Mouse (Mus musculus): ENCODE measurements around the gene Gm49352.
"Not testable (repeated sequence)": the region's sequence is repeated elsewhere in the genome, so short reads cannot be mapped to it uniquely, and the experiment has no call there.

Gene Gm49352

DNA sequence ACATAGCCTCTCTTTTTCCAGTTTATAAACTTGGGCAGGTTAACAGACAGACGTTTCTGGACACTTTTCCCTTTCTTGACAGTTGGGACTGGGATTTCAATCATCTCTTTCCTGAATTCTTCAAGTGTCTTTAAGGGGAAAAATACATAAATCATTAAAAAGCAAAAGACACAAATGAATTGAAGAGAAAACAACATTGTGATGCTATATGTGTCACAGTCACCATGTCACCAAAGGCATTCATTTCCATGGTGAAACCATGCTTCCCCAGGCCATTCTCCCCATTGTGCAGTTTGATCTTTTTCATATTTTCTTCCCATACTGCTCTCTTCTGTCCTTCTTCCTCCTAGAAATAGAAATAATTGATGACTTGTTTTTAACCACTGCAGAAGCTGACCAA is at the start of gene Gm49352:
TSS of gene Gm49352 (minus strand) at position 101 of the 400 bp plus-strand sequence.
- DNase-seq (ENCODE audit: low read depth) = not testable (repeated sequence)

DNA sequence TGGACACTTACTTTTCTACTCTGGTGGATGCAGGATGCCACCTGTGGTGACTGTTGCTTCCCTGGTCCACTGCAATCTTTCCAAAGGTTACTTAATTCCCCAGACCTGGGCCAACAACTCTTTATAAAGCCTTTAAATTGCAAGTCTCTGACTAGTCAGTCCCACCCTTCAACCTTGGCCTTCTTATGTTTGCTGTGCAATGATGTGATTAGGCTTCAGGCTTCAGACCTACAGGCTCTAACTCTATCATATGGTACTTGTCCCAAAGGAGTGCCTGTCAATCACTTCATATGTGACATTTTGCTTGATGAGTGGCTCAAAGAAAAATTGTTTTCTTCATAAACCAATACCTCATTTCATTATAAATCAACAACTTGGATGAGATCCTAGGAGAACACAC is 2.1 kb upstream of the Gm49352 start, which contains the start of gene Cts3:
TSS of gene Cts3 (minus strand) at position 101 of the 400 bp plus-strand sequence.
- no peak for DNase-seq (ENCODE audit: low read depth)

DNA sequence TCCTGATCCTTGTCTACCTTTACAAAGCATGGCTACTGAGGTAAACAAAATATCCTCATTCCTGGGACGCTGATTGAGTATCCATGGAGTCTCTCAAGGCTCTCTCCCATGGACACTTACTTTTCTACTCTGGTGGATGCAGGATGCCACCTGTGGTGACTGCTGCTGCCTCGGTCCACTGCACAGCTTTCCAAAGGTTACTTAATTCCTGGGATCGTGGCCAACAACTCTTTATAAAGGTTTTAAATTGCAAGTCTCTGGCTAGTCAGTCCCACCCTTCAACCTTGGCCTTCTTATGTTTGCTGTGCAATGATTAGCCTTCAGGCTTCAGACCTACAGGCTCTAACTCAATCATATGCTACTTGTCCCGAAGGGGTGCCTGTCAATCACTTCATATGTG is 26.3 kb downstream of the Gm49352 start, which contains the start of gene Ctsm:
TSS of gene Ctsm (minus strand) at position 209 of the 400 bp plus-strand sequence.
- no peak for DNase-seq (ENCODE audit: low read depth)
